Mouse (Mus musculus): Measurements from ENCODE around the gene Fam184b. TPM values are rescaled to one million over a fixed set of nuclear protein-coding genes. Genes with fewer than 3 reads are reported as not detected.
"Not testable (repeated sequence)": the region's sequence is repeated elsewhere in the genome, so short reads cannot be mapped to it uniquely, and the experiment has no call there.

Fam184b gene
- polyA plus RNA-seq, 1 experiment from 2014 or later, result 2.8 TPM

DNA sequence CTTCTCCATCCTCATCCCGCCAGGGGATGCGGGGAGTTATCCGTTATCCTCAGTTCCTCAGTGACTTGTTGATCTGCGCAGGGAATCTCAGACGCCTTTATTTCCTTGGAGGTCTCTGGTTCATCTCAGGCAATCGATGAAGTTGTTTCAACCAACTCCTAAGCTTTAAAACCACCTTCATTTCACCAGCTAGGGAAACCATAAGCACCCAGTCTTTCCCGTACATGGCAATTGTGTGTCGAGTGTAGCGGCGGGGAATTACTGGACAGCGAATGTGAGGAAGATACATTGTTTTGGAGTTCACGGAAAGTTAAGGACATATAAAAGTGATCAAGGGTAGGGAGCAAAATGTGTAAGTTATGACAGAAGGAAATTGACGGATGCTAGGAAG is 30.9 kb upstream of the Fam184b start:
- no peak for ATAC-seq (ENCODE audit: insufficient read depth, low FRiP score)

DNA sequence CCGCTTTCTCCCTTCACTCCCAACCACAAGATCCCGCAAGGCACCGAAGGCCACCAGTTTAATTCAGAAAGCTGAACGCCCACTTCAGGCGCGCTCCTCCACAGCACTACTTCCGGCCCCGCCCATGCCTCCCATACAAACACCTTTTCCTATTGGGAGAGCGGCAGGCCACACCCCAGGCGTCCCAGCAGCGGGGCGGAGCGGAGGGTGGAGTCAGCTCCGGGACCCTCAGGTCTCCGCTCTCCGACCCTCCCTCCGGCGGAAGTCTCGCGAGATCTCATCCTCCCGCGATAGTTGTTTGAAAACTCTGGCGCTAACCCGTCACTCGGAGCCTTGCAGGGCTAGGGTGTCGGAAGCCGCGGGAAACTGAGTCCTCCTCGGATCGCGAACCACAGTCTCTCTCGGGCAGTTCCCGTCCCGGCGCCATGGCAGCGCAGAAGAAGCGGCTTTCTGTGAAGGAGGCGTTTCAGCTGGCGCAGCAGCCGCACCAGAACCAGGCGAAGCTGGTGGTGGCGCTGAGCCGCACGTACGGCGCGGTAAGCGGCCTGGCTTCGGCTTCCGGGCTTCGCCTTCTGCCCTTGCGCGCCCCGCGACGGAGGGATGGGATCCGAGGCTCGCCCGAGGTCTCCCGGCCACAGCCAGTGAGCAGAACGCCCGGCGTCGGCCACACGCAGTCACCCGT is 30.3 kb upstream of the Fam184b start, which contains the start of gene Ncapg:
Gene Ncapg, plus strand, starts transcription at position 322 of the 682 bp plus-strand sequence.
- H3K27me3 ChIP-seq (ENCODE audit: control insufficient read depth, insufficient read depth, low read length), result no peaks in the 10 kb centered on the region
- peak within 1 kb of the TSS; percentile 87 for H3K27ac ChIP-seq (ENCODE audit: low read length)
- peak; percentile 100 for ATAC-seq (ENCODE audit: insufficient read depth, low FRiP score)
- H3K4me2 ChIP-seq (ENCODE audit: low read depth, low read length), result peak within 1 kb of the TSS; percentile 76
- H3K4me3 ChIP-seq (replicated peaks; ENCODE audit: low read length), result peak within 1 kb of the TSS; percentile 87
- H3K4me1 ChIP-seq (ENCODE audit: control insufficient read depth, insufficient read depth, low read length), result peaks cover 12% of the 10 kb centered on the region
- H3K9me3 ChIP-seq (replicated peaks; ENCODE audit: control insufficient read depth, low read length), result no peaks in the 10 kb centered on the region
- WGBS, result under 1% methylated on average over 66 of the region's 66 CpGs
- H3K9ac ChIP-seq (ENCODE audit: low read length), result peak within 1 kb of the TSS; percentile 91
- no peaks in the 10 kb centered on the region for H3K36me3 ChIP-seq (ENCODE audit: control insufficient read depth, insufficient read depth, low read length)

More for the DNA sequence above, 30.9 kb upstream of the Fam184b start:
- H3K9ac ChIP-seq (ENCODE audit: low read length), result peak overlapping the region; percentile 91
- WGBS, result under 1% methylated on average over 13 of the region's 13 CpGs
- peak overlapping the region; percentile 87 for H3K4me3 ChIP-seq (replicated peaks; ENCODE audit: low read length)
- H3K36me3 ChIP-seq (ENCODE audit: control insufficient read depth, insufficient read depth, low read length), result no peaks in the 10 kb centered on the region
- H3K4me2 ChIP-seq (ENCODE audit: low read depth, low read length), result peak overlapping the region; percentile 72
- H3K9me3 ChIP-seq (replicated peaks; ENCODE audit: control insufficient read depth, low read length), result no peaks in the 10 kb centered on the region
- H3K4me1 ChIP-seq (ENCODE audit: control insufficient read depth, insufficient read depth, low read length), result peaks cover 12% of the 10 kb centered on the region
- H3K27ac ChIP-seq (ENCODE audit: low read length), result peak overlapping the region; percentile 87
- H3K27me3 ChIP-seq (ENCODE audit: control insufficient read depth, insufficient read depth, low read length), result no peaks in the 10 kb centered on the region

DNA sequence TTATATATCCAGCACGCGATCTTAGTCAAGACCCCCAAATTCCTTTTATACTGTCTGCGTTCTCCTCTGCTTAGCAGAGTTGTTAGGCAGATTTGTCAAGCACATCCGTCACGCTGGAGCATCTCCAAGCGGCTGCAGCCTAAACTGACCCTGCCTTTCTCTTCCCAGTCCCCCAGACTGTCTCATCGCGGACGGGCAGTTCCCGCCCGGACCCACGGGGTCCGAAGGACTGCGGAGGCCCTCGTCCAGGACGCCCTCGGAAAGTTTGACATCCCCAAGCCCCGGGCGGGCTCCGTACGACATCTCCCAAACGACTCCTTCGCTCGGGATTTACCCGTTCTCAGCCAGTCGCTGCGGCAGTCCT is 29.8 kb upstream of the Fam184b start:
- Histone ChIP-seq H3K9ac (ENCODE audit: low read length) (peak overlapping the region; percentile 81), H3K9me3 (replicated peaks; ENCODE audit: control insufficient read depth, low read length) (no peaks in the 10 kb centered on the region), H3K4me1 (ENCODE audit: control insufficient read depth, insufficient read depth, low read length) (peaks cover 12% of the 10 kb centered on the region), H3K4me2 (ENCODE audit: low read depth, low read length) (peak overlapping the region; percentile 76), H3K27ac (ENCODE audit: low read length) (peak overlapping the region; percentile 80), H3K36me3 (ENCODE audit: control insufficient read depth, insufficient read depth, low read length) (no peaks in the 10 kb centered on the region), H3K4me3 (replicated peaks; ENCODE audit: low read length) (peak overlapping the region; percentile 87), H3K27me3 (ENCODE audit: control insufficient read depth, insufficient read depth, low read length) (no peaks in the 10 kb centered on the region)
- ATAC-seq (ENCODE audit: insufficient read depth, low FRiP score), result peak; percentile 56; the same call in 1 of the 2 replicates
- WGBS, result 1% methylated on average over 27 of the region's 27 CpGs

GRCm38 (mm10) chr5:45668831-45669230 is 29.4 kb upstream of the Fam184b start:
- WGBS, result under 1% methylated on average over 3 of the region's 3 CpGs
- Histone ChIP-seq H3K4me1 (ENCODE audit: control insufficient read depth, insufficient read depth, low read length) (peaks cover 12% of the 10 kb centered on the region), H3K36me3 (ENCODE audit: control insufficient read depth, insufficient read depth, low read length) (no peaks in the 10 kb centered on the region), H3K9ac (ENCODE audit: low read length) (peak overlapping the region; percentile 81), H3K9me3 (replicated peaks; ENCODE audit: control insufficient read depth, low read length) (no peaks in the 10 kb centered on the region), H3K4me3 (replicated peaks; ENCODE audit: low read length) (peak overlapping the region; percentile 87), H3K27ac (ENCODE audit: low read length) (peak overlapping the region; percentile 80; the same call in 1 of the 2 replicates), H3K27me3 (ENCODE audit: control insufficient read depth, insufficient read depth, low read length) (no peaks in the 10 kb centered on the region), H3K4me2 (ENCODE audit: low read depth, low read length) (peak overlapping the region; percentile 76)
- no peak for ATAC-seq (ENCODE audit: insufficient read depth, low FRiP score)

GRCm38 (mm10) chr5:45668324-45668723 is 28.9 kb upstream of the Fam184b start:
- no peaks in the 10 kb centered on the region for H3K36me3 ChIP-seq (ENCODE audit: control insufficient read depth, insufficient read depth, low read length)
- no peak overlapping the region for H3K4me3 ChIP-seq (replicated peaks; ENCODE audit: low read length)
- H3K27me3 ChIP-seq (ENCODE audit: control insufficient read depth, insufficient read depth, low read length), result no peaks in the 10 kb centered on the region
- no peak overlapping the region for H3K9ac ChIP-seq (ENCODE audit: low read length)
- peaks cover 12% of the 10 kb centered on the region for H3K4me1 ChIP-seq (ENCODE audit: control insufficient read depth, insufficient read depth, low read length)
- 18% methylated on average over 3 of the region's 3 CpGs for WGBS
- no peaks in the 10 kb centered on the region for H3K9me3 ChIP-seq (replicated peaks; ENCODE audit: control insufficient read depth, low read length)
- H3K27ac ChIP-seq (ENCODE audit: low read length), result no peak overlapping the region
- ATAC-seq (ENCODE audit: insufficient read depth, low FRiP score), result no peak
- H3K4me2 ChIP-seq (ENCODE audit: low read depth, low read length), result peak overlapping the region; percentile 76

GRCm38 (mm10) chr5:45658406-45658805 is 19.0 kb upstream of the Fam184b start:
- ATAC-seq (ENCODE audit: insufficient read depth, low FRiP score); H3K9me3 ChIP-seq (replicated peaks; ENCODE audit: control insufficient read depth, low read length); H3K9ac ChIP-seq (ENCODE audit: low read length); H3K36me3 ChIP-seq (ENCODE audit: control insufficient read depth, insufficient read depth, low read length); H3K27me3 ChIP-seq (ENCODE audit: control insufficient read depth, insufficient read depth, low read length); H3K27ac ChIP-seq (ENCODE audit: low read length); H3K4me3 ChIP-seq (replicated peaks; ENCODE audit: low read length); H3K4me1 ChIP-seq (ENCODE audit: control insufficient read depth, insufficient read depth, low read length); H3K4me2 ChIP-seq (ENCODE audit: low read depth, low read length): not testable (repeated sequence)
- 95% methylated on average over 13 of the region's 13 CpGs for WGBS

DNA sequence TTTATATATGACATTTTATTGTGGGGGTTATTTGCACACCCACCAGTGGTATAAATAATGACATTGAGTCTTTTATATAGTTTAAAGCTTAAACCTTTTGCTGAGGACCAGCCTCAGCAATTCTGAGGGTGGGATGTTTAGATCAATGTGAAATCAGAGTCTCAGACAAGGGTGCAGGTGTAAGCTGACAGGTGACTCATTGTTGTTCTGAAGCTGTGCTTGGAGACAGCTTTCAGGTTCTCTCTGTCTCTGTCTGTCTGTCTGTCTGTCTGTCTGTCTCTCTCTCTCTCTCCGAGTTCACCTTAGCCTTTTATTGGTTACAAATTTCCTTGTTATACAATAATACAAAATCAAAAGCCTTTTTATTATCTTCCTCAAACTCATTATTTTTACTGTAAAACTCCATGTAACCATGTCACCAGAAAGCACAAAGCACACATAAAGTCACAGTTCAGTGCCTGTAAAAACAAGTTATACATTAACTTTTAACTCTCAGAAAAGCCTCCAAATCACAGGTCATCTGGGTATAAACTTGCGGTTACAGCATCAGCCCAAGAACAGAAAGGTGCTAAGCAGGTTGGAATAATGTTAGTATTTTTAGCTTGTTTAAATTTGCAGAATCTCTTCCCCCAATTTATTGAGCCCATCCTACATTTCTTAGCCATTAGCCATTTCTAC is 11.8 kb upstream of the Fam184b start:
- H3K9ac ChIP-seq (ENCODE audit: low read length), result no peak overlapping the region
- no peaks in the 10 kb centered on the region for H3K27me3 ChIP-seq (ENCODE audit: control insufficient read depth, insufficient read depth, low read length)
- ATAC-seq (ENCODE audit: insufficient read depth, low FRiP score), result no peak
- H3K27ac ChIP-seq (ENCODE audit: low read length), result no peak overlapping the region
- H3K4me3 ChIP-seq (replicated peaks; ENCODE audit: low read length), result no peak overlapping the region
- no peaks in the 10 kb centered on the region for H3K9me3 ChIP-seq (replicated peaks; ENCODE audit: control insufficient read depth, low read length)
- no peak overlapping the region for H3K4me2 ChIP-seq (ENCODE audit: low read depth, low read length)
- 80% methylated on average over 2 of the region's 2 CpGs for WGBS
- H3K36me3 ChIP-seq (ENCODE audit: control insufficient read depth, insufficient read depth, low read length), result no peaks in the 10 kb centered on the region
- H3K4me1 ChIP-seq (ENCODE audit: control insufficient read depth, insufficient read depth, low read length), result no peaks in the 10 kb centered on the region

GRCm38 (mm10) chr5:45639715-45640092 is 290 bp upstream of the Fam184b start:
- Histone ChIP-seq H3K36me3 (ENCODE audit: control insufficient read depth, insufficient read depth, low read length) (no peaks in the 10 kb centered on the region), H3K9me3 (replicated peaks; ENCODE audit: control insufficient read depth, low read length) (no peaks in the 10 kb centered on the region), H3K4me2 (ENCODE audit: low read depth, low read length) (peak overlapping the region; percentile 94), H3K27me3 (ENCODE audit: control insufficient read depth, insufficient read depth, low read length) (no peaks in the 10 kb centered on the region), H3K27ac (ENCODE audit: low read length) (no peak overlapping the region), H3K4me3 (replicated peaks; ENCODE audit: low read length) (peak overlapping the region; percentile 49), H3K4me1 (ENCODE audit: control insufficient read depth, insufficient read depth, low read length) (peaks cover 3% of the 10 kb centered on the region; the same call in 1 of the 2 replicates), H3K9ac (ENCODE audit: low read length) (peak overlapping the region; percentile 57)
- under 1% methylated on average over 8 of the region's 8 CpGs for WGBS
- peak; percentile 25; the same call in 1 of the 2 replicates for ATAC-seq (ENCODE audit: insufficient read depth, low FRiP score)

DNA sequence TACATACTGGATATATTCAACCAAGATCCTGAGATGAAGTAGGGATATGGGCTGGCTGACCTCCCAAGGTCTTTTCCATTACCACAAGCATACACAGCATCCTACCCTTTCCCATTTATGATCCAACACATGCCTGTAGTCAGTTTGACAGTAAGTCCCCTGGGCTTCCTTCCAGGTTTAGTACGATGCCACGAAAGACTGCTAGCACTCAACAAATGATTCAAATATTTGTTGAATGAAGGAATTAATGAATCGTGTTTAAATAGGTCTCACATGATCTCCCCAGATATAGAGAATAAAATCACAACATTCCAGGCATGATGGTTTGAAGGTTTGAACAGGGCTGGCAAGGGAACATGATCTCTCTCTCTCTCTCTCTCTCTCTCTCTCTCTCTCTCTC is 1.0 kb downstream of the Fam184b start:
- Histone ChIP-seq H3K9ac (ENCODE audit: low read length) (no peak overlapping the region), H3K27me3 (ENCODE audit: control insufficient read depth, insufficient read depth, low read length) (no peaks in the 10 kb centered on the region), H3K27ac (ENCODE audit: low read length) (no peak overlapping the region), H3K4me2 (ENCODE audit: low read depth, low read length) (peak overlapping the region; percentile 94), H3K4me3 (replicated peaks; ENCODE audit: low read length) (peak overlapping the region; percentile 22), H3K9me3 (replicated peaks; ENCODE audit: control insufficient read depth, low read length) (no peaks in the 10 kb centered on the region), H3K36me3 (ENCODE audit: control insufficient read depth, insufficient read depth, low read length) (no peaks in the 10 kb centered on the region), H3K4me1 (ENCODE audit: control insufficient read depth, insufficient read depth, low read length) (peaks cover 3% of the 10 kb centered on the region; the same call in 1 of the 2 replicates)
- WGBS, result 17% methylated on average over 3 of the region's 3 CpGs
- no peak for ATAC-seq (ENCODE audit: insufficient read depth, low FRiP score)

Data from stomach, embryonic 16.5 days (tissue).